Mouse (Mus musculus): ENCODE measurements around the gene Utrn.

DNA sequence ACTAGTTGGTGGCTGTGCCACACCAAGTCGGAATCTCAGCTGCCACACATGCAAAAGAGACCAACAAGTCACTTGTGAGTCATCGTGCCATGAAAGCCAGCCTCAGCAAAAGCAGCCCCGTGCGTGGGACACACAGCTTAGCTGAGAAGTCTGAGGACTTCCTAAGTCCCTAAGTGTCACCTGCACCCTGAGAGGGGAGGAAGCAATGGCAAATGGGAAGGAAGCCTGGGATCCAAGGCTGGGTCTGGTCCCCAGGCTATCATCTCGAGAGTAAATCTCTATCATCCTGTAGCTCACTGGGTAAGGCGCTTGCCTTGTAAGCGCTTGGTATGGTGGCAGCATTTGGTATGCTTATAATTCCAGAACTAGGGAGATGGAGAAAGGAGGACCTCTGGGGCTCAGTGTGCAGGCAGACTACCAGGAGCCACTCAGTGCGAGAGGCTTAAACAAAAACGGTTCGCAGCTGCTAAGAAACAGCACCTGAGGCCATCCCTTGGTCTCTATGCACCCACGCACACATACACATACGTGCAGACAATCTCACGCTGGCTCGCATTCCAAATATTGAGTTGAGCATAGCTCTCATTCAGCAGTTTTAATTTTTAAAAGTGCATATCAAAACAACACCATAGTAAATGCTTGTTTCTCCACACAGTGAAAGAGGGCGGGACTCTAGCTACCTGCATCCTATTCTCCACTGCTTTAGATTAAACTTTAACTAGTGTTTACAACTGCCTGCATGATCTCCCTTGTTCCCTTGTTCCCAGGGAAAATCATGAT, 16.6 kb downstream of the Utrn start:
- TF ChIP-seq POLR2A (IDR thresholded peaks at IDR 0.05; ENCODE audit: low read depth, low read length) (no peak), CTCF (IDR thresholded peaks at IDR 0.05; ENCODE audit: borderline replicate concordance, insufficient read depth, low read length) (no peak)
